Mouse (Mus musculus) kidney, embryonic 14.5 days (tissue): ENCODE measurements around the gene AW011738. TPM values are rescaled to one million over a fixed set of nuclear protein-coding genes. Genes with fewer than 3 reads are reported as not detected.

Experiments
- ATAC-seq: fragments of 200-750 bp; cut with Nextera tagmentation; 2 replicates; pipeline ENCODE4 v1.8.0; 2017; ENCODE audit warnings: moderate number of reproducible peaks, mild to moderate bottlenecking, moderate TSS enrichment, moderate library complexity; ENCODE audit not compliant: low FRiP score, low TSS enrichment
- H3K27ac ChIP-seq: fragments of 300-500 bp; sonication (generic); 2 replicates; pipeline ENCODE4 v1.5.1; 2014; ENCODE audit warnings: low read depth, mild to moderate bottlenecking, low read length, moderate library complexity, mixed read lengths
- H3K27me3 ChIP-seq: fragments of 300-500 bp; sonication (generic); 2 replicates; pipeline ENCODE4 v1.6.1; 2014; ENCODE audit warnings: mild to moderate bottlenecking, low read length; ENCODE audit not compliant: control insufficient read depth, insufficient read depth
- H3K36me3 ChIP-seq: fragments of 300-500 bp; sonication (generic); 2 replicates; pipeline ENCODE4 v1.6.1; 2014; ENCODE audit warnings: low read length, mixed read lengths; ENCODE audit not compliant: control insufficient read depth, insufficient read depth
- H3K4me1 ChIP-seq: fragments of 300-500 bp; sonication (generic); 2 replicates; pipeline ENCODE4 v1.6.1; 2014; ENCODE audit warnings: low read length, mixed read lengths; ENCODE audit not compliant: control insufficient read depth, insufficient read depth
- H3K4me2 ChIP-seq: fragments of 300-500 bp; sonication (generic); replicated peaks from 2 replicates; pipeline ENCODE4 v1.6.1; 2014; ENCODE audit warnings: low read depth, mild to moderate bottlenecking, low read length
- H3K4me3 ChIP-seq: fragments of 300-500 bp; sonication (generic); 2 replicates; pipeline ENCODE4 v1.5.1; 2014; ENCODE audit warnings: mild to moderate bottlenecking, low read length
- H3K9ac ChIP-seq: fragments of 300-500 bp; sonication (generic); 2 replicates; pipeline ENCODE4 v1.6.1; 2014; ENCODE audit warnings: low read depth, mild to moderate bottlenecking, low read length, moderate library complexity
- H3K9me3 ChIP-seq: fragments of 300-500 bp; sonication (generic); 2 replicates; pipeline ENCODE4 v1.6.1; 2016; ENCODE audit warnings: low read length; ENCODE audit not compliant: control insufficient read depth
- WGBS: fragments of 180-500 bp; shearing (Covaris S2); extraction: QIAGEN DNeasy Blood & Tissue Kit; methylation state at CpG from one replicate; pipeline ENCODE4 v1.1.7; 2014; 5-methylcytosine and 5-hydroxymethylcytosine counted together
- polyA plus RNA-seq: library from polyadenylated mRNA; unstranded; fragments of >200 nt; fragmentation: Nextera tagmentation; extraction: Ambion mirVana; gene quantifications from 2 replicates; pipeline ENCODE4 v1.2.1, GENCODE M21; 2014

The AW011738 gene
- polyA plus RNA-seq, 1 experiment from 2014 or later, result 1.0 TPM

DNA sequence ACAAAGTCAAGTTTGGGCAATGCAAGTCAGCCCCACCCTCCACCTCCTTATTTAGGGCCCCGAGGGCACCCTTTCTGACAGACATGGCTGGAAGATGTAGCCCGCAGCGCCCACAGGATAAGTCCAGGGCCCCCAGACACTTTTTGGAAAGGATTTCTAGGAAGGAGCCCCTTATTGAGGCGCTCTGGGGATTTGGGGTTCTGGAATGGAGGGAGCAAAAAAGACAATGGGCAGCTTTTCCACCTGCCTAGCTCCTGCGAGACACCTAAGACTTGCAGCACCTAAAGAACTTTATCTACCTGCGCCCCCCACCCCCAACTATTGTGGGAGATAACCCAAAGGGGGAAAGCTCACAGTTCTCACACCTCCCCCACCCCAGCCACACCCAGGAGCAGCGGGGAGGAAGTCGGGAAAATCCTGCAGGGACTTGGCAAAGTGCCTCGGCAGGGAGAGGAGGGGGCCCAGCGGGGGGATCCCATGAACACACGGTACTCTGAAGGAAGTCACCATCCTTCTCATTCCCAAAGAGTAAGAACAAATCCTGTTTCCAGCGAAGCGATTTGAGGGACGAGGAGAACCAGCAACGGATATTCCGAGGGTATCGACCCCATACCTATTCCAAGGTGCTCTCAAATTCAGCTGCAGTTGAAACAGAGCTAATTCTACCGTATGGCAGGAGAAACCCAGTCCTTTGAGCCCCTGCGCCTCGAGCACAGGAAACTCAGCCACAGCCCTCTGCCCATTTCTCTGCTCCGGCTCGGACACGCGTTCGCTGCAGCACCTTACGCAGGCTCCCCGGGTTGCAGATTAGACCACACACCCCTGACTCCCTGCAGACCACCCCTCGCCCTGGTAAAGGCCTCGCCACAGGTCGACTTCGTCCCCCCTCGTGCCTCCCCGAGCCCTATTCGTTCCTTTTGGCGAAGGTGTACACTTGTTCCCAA, 6.9 kb upstream of the AW011738 start:
- peak overlapping the region; percentile 85 for H3K4me2 ChIP-seq
- no peak for ATAC-seq
- peak overlapping the region; percentile 82 for H3K4me3 ChIP-seq
- 4% methylated on average over 35 of the region's 35 CpGs for WGBS
- peak overlapping the region; percentile 91 for H3K9ac ChIP-seq
- peaks cover 35% of the 10 kb centered on the region for H3K36me3 ChIP-seq
- H3K27me3 ChIP-seq, result no peaks in the 10 kb centered on the region
- H3K27ac ChIP-seq, result peak overlapping the region; percentile 71; the same call in 1 of the 2 replicates
- no peaks in the 10 kb centered on the region for H3K9me3 ChIP-seq
- peaks cover 49% of the 10 kb centered on the region for H3K4me1 ChIP-seq

DNA sequence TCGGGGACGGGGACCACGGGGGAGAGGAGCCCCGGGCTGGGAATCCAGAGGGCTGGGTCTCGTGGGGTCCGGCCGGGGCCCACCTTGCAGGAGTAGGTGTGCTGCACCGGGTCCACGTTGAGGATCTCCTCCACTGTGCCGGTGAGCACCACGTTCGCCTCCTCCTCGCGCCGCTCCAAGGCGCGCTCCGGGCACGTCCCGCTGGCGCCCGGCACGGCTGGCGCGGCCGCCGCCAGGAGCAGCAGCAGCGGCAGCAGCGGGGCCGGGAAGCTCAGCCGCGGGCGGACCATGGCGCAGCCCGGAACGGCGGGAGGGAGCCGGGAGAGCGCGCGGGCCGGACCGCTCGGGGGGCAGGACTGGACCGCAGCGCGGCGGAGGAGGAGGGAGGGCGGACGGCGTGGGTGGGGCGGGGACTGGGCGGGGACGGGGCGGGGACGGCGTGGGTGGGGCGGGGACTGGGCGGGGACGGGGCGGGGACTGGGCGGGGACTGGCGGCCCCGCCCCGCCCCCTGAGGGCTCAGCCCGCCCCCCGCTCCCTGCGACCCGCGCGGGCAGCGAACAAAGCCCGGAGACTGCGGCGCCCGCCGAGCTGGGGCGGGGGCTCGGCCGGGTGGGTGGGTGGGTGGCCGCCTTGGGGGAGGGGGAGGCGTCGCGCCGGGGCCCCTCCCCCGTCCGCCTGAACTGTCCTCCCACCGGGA, 5.8 kb upstream of the AW011738 start, which contains the start of gene Agrn:
Gene Agrn, minus strand, starts transcription at position 358 of the 698 bp plus-strand sequence.
- WGBS, result 1% methylated on average over 23 of the region's 88 CpGs
- no peaks in the 10 kb centered on the region for H3K27me3 ChIP-seq

DNA sequence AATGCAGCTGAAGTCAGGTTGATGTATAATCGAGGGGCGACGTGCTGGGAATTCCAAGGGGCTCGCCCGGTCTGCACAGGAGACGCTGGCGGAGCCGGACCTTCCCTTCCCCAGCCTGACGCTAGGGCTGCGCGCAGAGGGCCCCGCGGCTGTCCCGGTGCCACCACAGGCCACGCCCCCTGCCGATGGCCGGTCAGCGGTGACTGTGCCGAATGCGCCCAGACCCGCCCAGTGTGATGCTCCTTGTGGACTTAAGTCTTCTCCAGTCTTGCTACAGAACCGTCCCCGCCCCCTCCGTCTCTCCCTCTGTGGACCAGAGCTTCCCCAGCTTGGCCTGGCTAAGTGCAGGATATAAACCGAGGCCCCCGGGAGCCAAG, 5.3 kb upstream of the AW011738 start:
- ATAC-seq, result peak; percentile 93
- under 1% methylated on average over 22 of the region's 26 CpGs for WGBS
- H3K36me3 ChIP-seq, result peaks cover 19% of the 10 kb centered on the region; the same call in 1 of the 2 replicates
- peak overlapping the region; percentile 63; the same call in 1 of the 2 replicates for H3K9ac ChIP-seq
- no peaks in the 10 kb centered on the region for H3K27me3 ChIP-seq
- H3K27ac ChIP-seq, result peak overlapping the region; percentile 95
- H3K4me2 ChIP-seq, result peak overlapping the region; percentile 55
- H3K4me1 ChIP-seq, result peaks cover 34% of the 10 kb centered on the region
- no peaks in the 10 kb centered on the region for H3K9me3 ChIP-seq
- H3K4me3 ChIP-seq, result peak overlapping the region; percentile 82

More for the DNA sequence above, 5.8 kb upstream of the AW011738 start, which contains the start of gene Agrn:
- H3K9me3 ChIP-seq, result no peaks in the 10 kb centered on the region
- H3K9ac ChIP-seq, result peak within 1 kb of the TSS; percentile 91
- peak; percentile 85 for ATAC-seq
- H3K36me3 ChIP-seq, result peaks cover 25% of the 10 kb centered on the region; the same call in 1 of the 2 replicates
- H3K4me3 ChIP-seq, result peak within 1 kb of the TSS; percentile 82
- H3K27ac ChIP-seq, result peak within 1 kb of the TSS; percentile 95
- peak within 1 kb of the TSS; percentile 85 for H3K4me2 ChIP-seq
- peaks cover 39% of the 10 kb centered on the region for H3K4me1 ChIP-seq

DNA sequence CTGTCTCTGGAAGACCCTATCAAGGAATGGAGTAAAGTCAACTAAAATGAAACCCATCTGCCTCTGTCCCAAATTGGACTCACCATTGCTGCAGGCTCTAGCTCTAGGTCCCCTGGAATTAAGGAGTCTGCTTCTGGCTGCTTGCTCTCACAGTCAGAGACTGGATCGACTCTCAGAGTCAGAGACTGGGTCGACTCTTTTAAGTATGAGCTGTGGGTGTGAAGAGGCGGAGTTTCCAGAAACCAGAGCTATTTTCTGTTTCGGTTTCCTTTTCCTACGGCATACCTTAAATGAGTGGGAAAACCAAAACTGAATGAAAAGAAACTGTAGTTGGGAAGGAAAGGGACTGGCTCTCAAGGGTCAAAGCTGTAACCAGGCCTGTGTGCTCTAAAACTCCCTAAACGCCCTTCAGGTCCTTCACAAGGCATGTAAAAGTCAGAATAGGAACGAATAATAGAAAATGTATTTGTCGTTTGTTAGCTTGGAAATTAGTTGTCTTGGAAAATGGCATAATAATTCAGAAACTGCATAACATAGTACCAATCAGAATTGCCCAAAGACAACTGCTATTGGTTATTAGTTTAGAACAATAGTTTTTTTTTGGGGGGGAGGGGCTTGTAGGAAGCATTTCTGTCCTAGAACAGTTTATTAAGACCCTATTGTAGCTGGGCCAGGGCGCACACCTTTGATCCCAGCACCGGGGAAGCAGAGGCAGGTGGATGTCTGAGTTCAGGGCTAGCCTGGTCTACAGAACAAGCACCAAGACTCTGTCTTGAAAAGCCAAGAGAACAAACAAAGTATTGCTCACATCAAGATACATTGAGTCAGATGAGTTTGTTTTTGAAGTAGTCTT, 2.3 kb upstream of the AW011738 start, which contains the start of gene Isg15:
Gene Isg15, minus strand, starts transcription at position 196 of the 853 bp plus-strand sequence.
- no peak within 1 kb of the TSS for H3K27ac ChIP-seq
- no peak within 1 kb of the TSS for H3K4me3 ChIP-seq
- 56% methylated on average over 10 of the region's 10 CpGs for WGBS
- H3K4me2 ChIP-seq, result no peak within 1 kb of the TSS
- no peaks in the 10 kb centered on the region for H3K36me3 ChIP-seq
- no peaks in the 10 kb centered on the region; the same call in 1 of the 2 replicates for H3K27me3 ChIP-seq
- no peaks in the 10 kb centered on the region for H3K9me3 ChIP-seq
- H3K9ac ChIP-seq, result no peak within 1 kb of the TSS
- no peak for ATAC-seq
- peaks cover 4% of the 10 kb centered on the region for H3K4me1 ChIP-seq

DNA sequence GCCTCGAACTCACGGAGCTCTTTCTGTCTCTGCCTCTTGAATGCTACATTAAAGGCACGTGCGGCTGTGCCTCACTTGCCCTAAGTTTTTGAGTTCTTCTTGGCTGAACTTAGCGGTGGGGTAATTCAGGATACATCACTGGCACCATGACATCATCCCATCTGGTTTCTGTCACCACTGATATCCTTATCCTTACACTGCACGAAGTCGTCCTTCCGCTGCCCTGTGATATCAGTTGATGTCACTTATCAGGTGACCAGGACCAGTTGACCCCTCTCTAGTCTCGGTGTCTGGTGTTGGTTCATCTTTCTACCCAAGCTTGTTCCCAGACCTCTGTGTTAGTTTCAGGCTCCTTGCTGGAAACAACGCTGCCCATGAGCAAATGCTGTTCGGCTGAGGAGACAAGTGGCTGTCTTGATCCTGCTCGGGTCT, 626 bp upstream of the AW011738 start:
- no peak for ATAC-seq
- no peaks in the 10 kb centered on the region for H3K36me3 ChIP-seq
- H3K4me3 ChIP-seq, result peak overlapping the region; percentile 50
- H3K27me3 ChIP-seq, result no peaks in the 10 kb centered on the region; the same call in 1 of the 2 replicates
- no peak overlapping the region for H3K9ac ChIP-seq
- no peaks in the 10 kb centered on the region for H3K4me1 ChIP-seq
- 47% methylated on average over 12 of the region's 12 CpGs for WGBS
- peak overlapping the region; percentile 88 for H3K4me2 ChIP-seq
- no peak overlapping the region for H3K27ac ChIP-seq
- no peaks in the 10 kb centered on the region for H3K9me3 ChIP-seq

DNA sequence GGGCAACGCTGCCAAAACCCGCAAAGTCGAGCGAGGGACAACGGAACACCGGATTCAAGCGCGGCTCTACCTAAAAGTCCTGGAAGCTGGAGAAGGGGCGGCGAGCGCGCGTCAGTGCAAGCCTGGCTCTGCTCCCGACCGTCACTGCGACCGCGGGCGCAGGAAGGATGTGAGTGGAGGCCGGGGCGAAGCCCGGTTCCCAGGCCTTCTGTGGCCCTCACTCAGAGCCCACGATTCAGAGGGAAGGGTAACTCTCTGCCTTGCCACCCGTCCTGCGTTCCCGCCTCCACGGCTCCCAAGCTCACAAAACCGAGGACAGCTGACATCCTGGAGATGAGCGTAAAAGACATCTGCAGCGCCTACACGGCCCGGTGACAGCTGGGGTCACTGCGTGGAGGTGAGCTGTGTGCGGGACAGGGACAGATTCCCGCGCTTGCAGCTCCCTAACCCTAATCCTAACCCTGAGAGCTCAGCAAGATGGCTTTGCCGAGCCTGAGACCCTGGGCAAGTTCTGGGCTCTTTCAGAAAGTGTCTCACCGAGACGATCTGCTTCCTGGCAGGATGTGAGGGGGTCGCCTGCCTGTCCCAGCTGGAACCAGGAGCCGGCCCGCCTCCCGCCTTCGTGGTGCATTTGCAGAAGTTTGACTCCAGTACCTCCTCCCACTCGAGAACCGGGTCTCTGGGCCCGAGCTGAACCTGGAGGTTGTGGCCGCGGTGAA, 468 bp downstream of the AW011738 start:
- Histone ChIP-seq H3K9ac (peak overlapping the region; percentile 65), H3K4me1 (no peaks in the 10 kb centered on the region), H3K4me3 (peak overlapping the region; percentile 50), H3K27me3 (no peaks in the 10 kb centered on the region; the same call in 1 of the 2 replicates), H3K4me2 (peak overlapping the region; percentile 88), H3K36me3 (no peaks in the 10 kb centered on the region), H3K9me3 (no peaks in the 10 kb centered on the region), H3K27ac (peak overlapping the region; percentile 12; the same call in 1 of the 2 replicates)
- under 1% methylated on average over 49 of the region's 49 CpGs for WGBS
- ATAC-seq, result peak; percentile 50

DNA sequence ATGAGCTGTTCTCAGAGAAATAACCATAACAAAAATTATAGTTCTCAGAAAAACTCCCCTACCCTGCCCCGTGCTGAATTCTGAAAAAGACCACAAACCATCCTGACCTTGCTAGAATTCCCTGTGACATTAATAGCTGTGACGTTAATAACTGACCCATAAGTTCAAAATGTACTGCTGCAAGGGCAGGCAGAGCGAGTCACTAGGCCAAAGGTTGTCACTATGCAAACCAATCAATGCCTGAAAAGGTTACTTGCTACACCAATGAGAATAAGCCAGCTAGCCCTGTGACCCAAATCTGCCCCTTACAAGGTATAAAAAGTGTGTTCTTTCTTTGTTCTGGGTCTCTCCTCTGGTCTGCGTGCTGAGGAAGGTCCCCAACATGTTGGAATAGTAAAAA, 5.8 kb downstream of the AW011738 start:
- H3K27me3 ChIP-seq, result no peaks in the 10 kb centered on the region; the same call in 1 of the 2 replicates
- no peak overlapping the region for H3K27ac ChIP-seq
- no peaks in the 10 kb centered on the region for H3K4me1 ChIP-seq
- no peaks in the 10 kb centered on the region for H3K9me3 ChIP-seq
- H3K36me3 ChIP-seq, result no peaks in the 10 kb centered on the region
- no peak for ATAC-seq
- no peak overlapping the region for H3K9ac ChIP-seq
- WGBS, result 82% methylated on average over 4 of the region's 4 CpGs
- no peak overlapping the region for H3K4me3 ChIP-seq
- no peak overlapping the region for H3K4me2 ChIP-seq
